Mouse (Mus musculus): Measurements from ENCODE around the gene Bicd1. TPM values are rescaled to one million over a fixed set of nuclear protein-coding genes. Genes with fewer than 3 reads are reported as not detected.
A peak's percentile ranks its signal among the peaks of the same experiment; 100 is the strongest.
"Not testable (repeated sequence)": the region's sequence is repeated elsewhere in the genome, so short reads cannot be mapped to it uniquely, and the experiment has no call there.

The Bicd1 gene
- polyA plus RNA-seq, 1 experiment, result not detected

- Histone ChIP-seq H3K4me1 (ENCODE audit: control insufficient read depth) (peaks cover 14% of the 10 kb centered on the region), H3K27me3 (ENCODE audit: control insufficient read depth) (peaks cover 12% of the 10 kb centered on the region), H3K4me3 (replicated peaks) (peak overlapping the region; percentile 71), H3K9me3 (ENCODE audit: control insufficient read depth, low read length) (no peaks in the 10 kb centered on the region), H3K36me3 (ENCODE audit: control insufficient read depth) (no peaks in the 10 kb centered on the region)
- TF ChIP-seq GATA1 (IDR thresholded peaks at IDR 0.05; ENCODE audit: low read length) (no peak), TAL1 (IDR thresholded peaks at IDR 0.05; ENCODE audit: low read length) (no peak)
Measured at GRCm38 (mm10) chr6:149409845-149410244, 1.2 kb downstream of the Bicd1 start.

GRCm38 (mm10) chr6:149413256-149413655 lies 4.6 kb downstream of the Bicd1 start:
- Histone ChIP-seq H3K4me3 (replicated peaks) (no peak overlapping the region), H3K36me3 (ENCODE audit: control insufficient read depth) (no peaks in the 10 kb centered on the region), H3K27me3 (ENCODE audit: control insufficient read depth) (peaks cover 12% of the 10 kb centered on the region), H3K4me1 (ENCODE audit: control insufficient read depth) (peaks cover 14% of the 10 kb centered on the region), H3K9me3 (ENCODE audit: control insufficient read depth, low read length) (no peaks in the 10 kb centered on the region)
- TF ChIP-seq GATA1 (IDR thresholded peaks at IDR 0.05; ENCODE audit: low read length) (no peak), TAL1 (IDR thresholded peaks at IDR 0.05; ENCODE audit: low read length) (no peak)

- TF ChIP-seq TAL1 (IDR thresholded peaks at IDR 0.05; ENCODE audit: low read length) (no peak), GATA1 (IDR thresholded peaks at IDR 0.05; ENCODE audit: low read length) (no peak)
- Histone ChIP-seq H3K4me3 (replicated peaks) (no peak overlapping the region), H3K4me1 (ENCODE audit: control insufficient read depth) (no peaks in the 10 kb centered on the region), H3K36me3 (ENCODE audit: control insufficient read depth) (no peaks in the 10 kb centered on the region), H3K9me3 (ENCODE audit: control insufficient read depth, low read length) (no peaks in the 10 kb centered on the region), H3K27me3 (ENCODE audit: control insufficient read depth) (no peaks in the 10 kb centered on the region)
Measured at GRCm38 (mm10) chr6:149424748-149425147, 16.1 kb downstream of the Bicd1 start.

- Histone ChIP-seq H3K4me3 (replicated peaks) (no peak overlapping the region), H3K36me3 (ENCODE audit: control insufficient read depth) (no peaks in the 10 kb centered on the region), H3K4me1 (ENCODE audit: control insufficient read depth) (no peaks in the 10 kb centered on the region), H3K27me3 (ENCODE audit: control insufficient read depth) (no peaks in the 10 kb centered on the region), H3K9me3 (ENCODE audit: control insufficient read depth, low read length) (no peaks in the 10 kb centered on the region)
- TF ChIP-seq GATA1 (IDR thresholded peaks at IDR 0.05; ENCODE audit: low read length), result no peak
- TF ChIP-seq TAL1 (IDR thresholded peaks at IDR 0.05; ENCODE audit: low read length), result no peak
Measured at GRCm38 (mm10) chr6:149439140-149439539, 30.5 kb downstream of the Bicd1 start.

- Histone ChIP-seq H3K4me3 (replicated peaks) (no peak overlapping the region), H3K9me3 (ENCODE audit: control insufficient read depth, low read length) (no peaks in the 10 kb centered on the region), H3K36me3 (ENCODE audit: control insufficient read depth) (no peaks in the 10 kb centered on the region), H3K27me3 (ENCODE audit: control insufficient read depth) (no peaks in the 10 kb centered on the region), H3K4me1 (ENCODE audit: control insufficient read depth) (no peaks in the 10 kb centered on the region)
- TF ChIP-seq GATA1 (IDR thresholded peaks at IDR 0.05; ENCODE audit: low read length), result no peak
- no peak for TF ChIP-seq TAL1 (IDR thresholded peaks at IDR 0.05; ENCODE audit: low read length)
Measured at GRCm38 (mm10) chr6:149442884-149443283, 34.2 kb downstream of the Bicd1 start.

- Histone ChIP-seq H3K4me3 (replicated peaks) (no peak overlapping the region), H3K36me3 (ENCODE audit: control insufficient read depth) (no peaks in the 10 kb centered on the region), H3K27me3 (ENCODE audit: control insufficient read depth) (no peaks in the 10 kb centered on the region), H3K4me1 (ENCODE audit: control insufficient read depth) (no peaks in the 10 kb centered on the region), H3K9me3 (ENCODE audit: control insufficient read depth, low read length) (no peaks in the 10 kb centered on the region)
- TF ChIP-seq GATA1 (IDR thresholded peaks at IDR 0.05; ENCODE audit: low read length) (no peak), TAL1 (IDR thresholded peaks at IDR 0.05; ENCODE audit: low read length) (no peak)
Measured at GRCm38 (mm10) chr6:149445854-149446253, 37.2 kb downstream of the Bicd1 start.

- no peaks in the 10 kb centered on the region for H3K27me3 ChIP-seq (ENCODE audit: control insufficient read depth)
- no peak overlapping the region for H3K4me3 ChIP-seq (replicated peaks)
- no peaks in the 10 kb centered on the region for H3K9me3 ChIP-seq (ENCODE audit: control insufficient read depth, low read length)
- no peaks in the 10 kb centered on the region for H3K4me1 ChIP-seq (ENCODE audit: control insufficient read depth)
- H3K36me3 ChIP-seq (ENCODE audit: control insufficient read depth), result no peaks in the 10 kb centered on the region
- TF ChIP-seq GATA1 (IDR thresholded peaks at IDR 0.05; ENCODE audit: low read length), result no peak
- no peak for TF ChIP-seq TAL1 (IDR thresholded peaks at IDR 0.05; ENCODE audit: low read length)
Measured at GRCm38 (mm10) chr6:149457324-149457723, 48.6 kb downstream of the Bicd1 start.

GRCm38 (mm10) chr6:149460971-149461370 lies 52.3 kb downstream of the Bicd1 start:
- Histone ChIP-seq H3K4me1 (ENCODE audit: control insufficient read depth) (no peaks in the 10 kb centered on the region), H3K9me3 (ENCODE audit: control insufficient read depth, low read length) (no peaks in the 10 kb centered on the region; the same call in 1 of the 2 replicates), H3K4me3 (replicated peaks) (no peak overlapping the region), H3K27me3 (ENCODE audit: control insufficient read depth) (no peaks in the 10 kb centered on the region), H3K36me3 (ENCODE audit: control insufficient read depth) (no peaks in the 10 kb centered on the region)
- no peak for TF ChIP-seq TAL1 (IDR thresholded peaks at IDR 0.05; ENCODE audit: low read length)
- TF ChIP-seq GATA1 (IDR thresholded peaks at IDR 0.05; ENCODE audit: low read length), result no peak

GRCm38 (mm10) chr6:149471477-149471876 lies 62.8 kb downstream of the Bicd1 start:
- H3K9me3 ChIP-seq (ENCODE audit: control insufficient read depth, low read length), result peaks cover 8% of the 10 kb centered on the region

GRCm38 (mm10) chr6:149472441-149472840 lies 63.8 kb downstream of the Bicd1 start:
- not testable (repeated sequence) for H3K4me3 ChIP-seq (replicated peaks); H3K36me3 ChIP-seq (ENCODE audit: control insufficient read depth); H3K27me3 ChIP-seq (ENCODE audit: control insufficient read depth); H3K4me1 ChIP-seq (ENCODE audit: control insufficient read depth); H3K9me3 ChIP-seq (ENCODE audit: control insufficient read depth, low read length)

More at GRCm38 (mm10) chr6:149471477-149471876, 62.8 kb downstream of the Bicd1 start:
- Histone ChIP-seq H3K4me1 (ENCODE audit: control insufficient read depth) (no peaks in the 10 kb centered on the region), H3K27me3 (ENCODE audit: control insufficient read depth) (no peaks in the 10 kb centered on the region), H3K36me3 (ENCODE audit: control insufficient read depth) (no peaks in the 10 kb centered on the region), H3K4me3 (replicated peaks) (no peak overlapping the region)
- TF ChIP-seq TAL1 (IDR thresholded peaks at IDR 0.05; ENCODE audit: low read length) (no peak), GATA1 (IDR thresholded peaks at IDR 0.05; ENCODE audit: low read length) (no peak)

- not testable (repeated sequence) for H3K27me3 ChIP-seq (ENCODE audit: control insufficient read depth); H3K36me3 ChIP-seq (ENCODE audit: control insufficient read depth); H3K9me3 ChIP-seq (ENCODE audit: control insufficient read depth, low read length); H3K4me3 ChIP-seq (replicated peaks); H3K4me1 ChIP-seq (ENCODE audit: control insufficient read depth)
Measured at GRCm38 (mm10) chr6:149481868-149482267, 73.2 kb downstream of the Bicd1 start.
